Mouse (Mus musculus) gastrocnemius, postnatal 10 days (tissue): Measurements from ENCODE around the gene Hivep3. TPM values are rescaled to one million over a fixed set of nuclear protein-coding genes. Genes with fewer than 3 reads are reported as not detected.

Experiments used
- DNase-seq: peaks from one replicate; pipeline ENCODE4 v3.0.0; 2021; ENCODE audit warnings: mixed read lengths
- total RNA-seq, 2 experiments: library from RNA; stranded (reverse); gene quantifications; 2 replicates each; pipeline ENCODE4 v1.2.3; 2021

Gene Hivep3
- total RNA-seq, 2 experiments from 2014 or later = 3.5 to 3.9 TPM

- no peak for DNase-seq
These were observed 245.8 kb downstream of the Hivep3 start for GRCm38 (mm10) chr4:119979238-119979829.

GRCm38 (mm10) chr4:119979918-119980317 lies 246.3 kb downstream of the Hivep3 start:
- no peak for DNase-seq

GRCm38 (mm10) chr4:119981047-119981720 lies 247.6 kb downstream of the Hivep3 start:
- no peak for DNase-seq

GRCm38 (mm10) chr4:119986065-119986464 lies 252.5 kb downstream of the Hivep3 start:
- DNase-seq = no peak

GRCm38 (mm10) chr4:119986580-119987291 lies 253.2 kb downstream of the Hivep3 start:
- no peak for DNase-seq

GRCm38 (mm10) chr4:119987376-119988087 lies 253.9 kb downstream of the Hivep3 start:
- DNase-seq = no peak

GRCm38 (mm10) chr4:119989031-119989693 lies 255.6 kb downstream of the Hivep3 start:
- DNase-seq = no peak

GRCm38 (mm10) chr4:119990346-119990745 lies 256.8 kb downstream of the Hivep3 start:
- DNase-seq = no peak

- no peak for DNase-seq
These were observed 257.3 kb downstream of the Hivep3 start for GRCm38 (mm10) chr4:119990841-119991240.

- DNase-seq = no peak
These were observed 258.2 kb downstream of the Hivep3 start for GRCm38 (mm10) chr4:119991758-119992157.

- DNase-seq = no peak
These were observed 262.8 kb downstream of the Hivep3 start for GRCm38 (mm10) chr4:119996377-119996776.

- no peak for DNase-seq
These were observed 263.8 kb downstream of the Hivep3 start for GRCm38 (mm10) chr4:119997351-119997750.

GRCm38 (mm10) chr4:119998911-119999310 lies 265.3 kb downstream of the Hivep3 start:
- DNase-seq = no peak

- DNase-seq = no peak
These were observed 267.3 kb downstream of the Hivep3 start for GRCm38 (mm10) chr4:120000881-120001280.

GRCm38 (mm10) chr4:120003006-120003405 lies 269.4 kb downstream of the Hivep3 start:
- no peak for DNase-seq

- no peak for DNase-seq
These were observed 272.5 kb downstream of the Hivep3 start for GRCm38 (mm10) chr4:120006046-120006445.

- DNase-seq = no peak
These were observed 274.3 kb downstream of the Hivep3 start for GRCm38 (mm10) chr4:120007889-120008288.

GRCm38 (mm10) chr4:120009151-120009550 lies 275.6 kb downstream of the Hivep3 start:
- DNase-seq = peak; percentile 44

GRCm38 (mm10) chr4:120011788-120012187 lies 278.2 kb downstream of the Hivep3 start:
- DNase-seq = no peak

GRCm38 (mm10) chr4:120012891-120013290 lies 279.3 kb downstream of the Hivep3 start:
- DNase-seq = no peak

GRCm38 (mm10) chr4:120018426-120018825 lies 284.8 kb downstream of the Hivep3 start:
- DNase-seq = no peak

GRCm38 (mm10) chr4:120022392-120022791 lies 288.8 kb downstream of the Hivep3 start:
- DNase-seq = no peak
